11 mouse cellular contexts compared by ENCODE assay signal in the genomic region with DNA sequence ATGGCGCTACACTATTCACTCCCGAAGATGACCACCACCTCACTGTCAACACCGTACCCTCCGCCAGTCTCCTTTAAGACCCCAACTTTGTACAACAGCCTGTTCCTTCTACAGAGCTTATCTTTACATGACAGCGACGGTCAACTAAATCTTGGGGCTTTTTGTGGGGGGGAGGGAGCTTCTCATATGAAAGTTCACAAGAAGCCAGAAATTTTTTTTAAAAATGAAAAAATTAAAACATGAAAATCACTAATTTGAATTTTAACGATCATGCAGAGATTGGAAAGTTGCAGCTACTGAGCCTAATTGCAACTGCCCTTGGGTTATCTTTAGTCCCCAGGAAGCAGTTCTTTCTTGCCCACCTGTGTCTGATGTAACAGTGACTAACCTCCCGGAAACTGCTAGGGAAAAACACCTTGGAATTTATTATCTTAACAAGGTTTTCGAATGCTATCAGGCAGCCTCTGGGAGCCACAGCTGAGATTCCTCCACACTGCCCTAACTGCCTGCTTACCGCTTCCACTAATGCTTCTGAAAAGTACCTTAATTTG. TPM values are rescaled to one million over a fixed set of nuclear protein-coding genes. Genes with fewer than 3 reads are reported as not detected.
A peak's percentile ranks its signal among the peaks of the same experiment; 100 is the strongest.
DNase-seq lines count a peak whose midpoint lies in the region; ATAC-seq and TF ChIP-seq lines count a peak whose summit lies in the region.
"Had no signal": no experiment of that assay in that cellular context is flagged by ENCODE, and none has a peak within 500 bp of the region (broad histone marks: within the 10 kb centered on the region; RNA-seq: fewer than 3 reads in every experiment).

No protein-coding gene starts in this region.

- H3K27me3 ChIP-seq in heart, embryonic 12.5 days (replicated peaks) = no peaks in the 10 kb centered on the region
- no peaks in the 10 kb centered on the region for H3K27me3 ChIP-seq in spleen, adult 2 months (ENCODE audit: control insufficient read depth, insufficient read depth, low read length)
- no peaks in the 10 kb centered on the region for H3K27me3 ChIP-seq in limb, embryonic 10.5 days (ENCODE audit: low read depth, poor library complexity, severe bottlenecking)
- H3K27me3 ChIP-seq in stomach, embryonic 16.5 days (ENCODE audit: control insufficient read depth, insufficient read depth, low read length) = no peaks in the 10 kb centered on the region
- H3K27me3 ChIP-seq: Patski had no signal

- H3K4me2 ChIP-seq in heart, embryonic 12.5 days = peak overlapping the region; percentile 73
- H3K4me2 ChIP-seq in stomach, embryonic 16.5 days (ENCODE audit: low read depth, low read length) = peak overlapping the region; percentile 68

- 36% methylated on average over 10 of the region's 10 CpGs for WGBS in heart, embryonic 12.5 days
- 15% methylated on average over 10 of the region's 10 CpGs for WGBS in spleen, adult 2 months
- 73% methylated on average over 10 of the region's 10 CpGs for WGBS in limb, embryonic 10.5 days
- 52% methylated on average over 10 of the region's 10 CpGs for WGBS in stomach, embryonic 16.5 days

- DNase-seq in heart, postnatal 10 days = no peak
- DNase-seq in spleen, adult 2 months (ENCODE audit: low read depth in 1 of 2, low spot score in 2 of 2) = no peak
- DNase-seq in spleen, postnatal 36 days (ENCODE audit: low spot score in 2 of 2) = no peak
- no peak for DNase-seq in limb, embryonic 10.5 days (ENCODE audit: low spot score)
- no peak for DNase-seq in adrenal gland, postnatal 4 days (ENCODE audit: low spot score in 2 of 2)
- no peak for DNase-seq in embryo, embryonic 10.5 days (ENCODE audit: low spot score)
- DNase-seq: cerebellum, adult 2 months had no signal

- no peaks in the 10 kb centered on the region for H3K36me3 ChIP-seq in heart, embryonic 12.5 days
- no peaks in the 10 kb centered on the region for H3K36me3 ChIP-seq in spleen, adult 2 months (ENCODE audit: control insufficient read depth, insufficient read depth, low read length)
- H3K36me3 ChIP-seq in limb, embryonic 10.5 days = no peaks in the 10 kb centered on the region
- H3K36me3 ChIP-seq in stomach, embryonic 16.5 days (ENCODE audit: control insufficient read depth, insufficient read depth, low read length) = no peaks in the 10 kb centered on the region

- intact Hi-C loops in heart, postnatal 10 days (cut with DNase I) = loop anchor here (5.0 kb wide), 1 partner anchor 45 kb away; a partner anchor contains a TSS

- TF ChIP-seq POLR2A in spleen, adult 2 months (IDR thresholded peaks at IDR 0.05; ENCODE audit: low read depth, low read length) = no peak

- peaks cover 33% of the 10 kb centered on the region for H3K4me1 ChIP-seq in heart, embryonic 12.5 days (replicated peaks)
- H3K4me1 ChIP-seq in spleen, adult 2 months (ENCODE audit: control insufficient read depth, insufficient read depth, insufficient read length) = peaks cover 10% of the 10 kb centered on the region; the same call in 1 of the 2 replicates
- H3K4me1 ChIP-seq in limb, embryonic 10.5 days = peaks cover 18% of the 10 kb centered on the region
- H3K4me1 ChIP-seq in stomach, embryonic 16.5 days (ENCODE audit: control insufficient read depth, insufficient read depth, low read length) = 0 out of 2 replicates have a peak, but pooled peaks cover 3% of the 10 kb centered on the region

- ATAC-seq in heart, embryonic 12.5 days (ENCODE audit: insufficient number of reproducible peaks, low FRiP score) = no peak
- no peak for ATAC-seq in stomach, embryonic 16.5 days (ENCODE audit: insufficient read depth, low FRiP score)
- ATAC-seq: Patski had no signal

- peak overlapping the region; percentile 82 for H3K27ac ChIP-seq in heart, embryonic 12.5 days (ENCODE audit: poor library complexity, severe bottlenecking)
- 0 out of 2 replicates have a peak overlapping the region, but pooled peaks have one; percentile 2 for H3K27ac ChIP-seq in spleen, adult 2 months (ENCODE audit: insufficient read depth, low read length)
- no peak overlapping the region for H3K27ac ChIP-seq in limb, embryonic 10.5 days
- peak overlapping the region; percentile 3; the same call in 1 of the 2 replicates for H3K27ac ChIP-seq in stomach, embryonic 16.5 days (ENCODE audit: low read length)

- no peak for TF ChIP-seq CTCF in spleen, adult 2 months (IDR thresholded peaks at IDR 0.05; ENCODE audit: extremely low read depth, insufficient read depth, insufficient read length, insufficient replicate concordance)

- peak overlapping the region; percentile 85 for H3K9ac ChIP-seq in heart, embryonic 12.5 days
- H3K9ac ChIP-seq in stomach, embryonic 16.5 days (ENCODE audit: low read length) = peak overlapping the region; percentile 2; the same call in 1 of the 2 replicates

- H3K9me3 ChIP-seq in heart, embryonic 12.5 days (replicated peaks) = no peaks in the 10 kb centered on the region
- H3K9me3 ChIP-seq in limb, embryonic 10.5 days (replicated peaks) = no peaks in the 10 kb centered on the region
- H3K9me3 ChIP-seq in stomach, embryonic 16.5 days (replicated peaks; ENCODE audit: control insufficient read depth, low read length) = no peaks in the 10 kb centered on the region

- peak overlapping the region; percentile 65 for H3K4me3 ChIP-seq in heart, embryonic 12.5 days
- peak overlapping the region; percentile 26; the same call in 1 of the 2 replicates for H3K4me3 ChIP-seq in spleen, adult 2 months (ENCODE audit: extremely low read depth, insufficient read depth, insufficient read length)
- peak overlapping the region; percentile 66; the same call in 1 of the 2 replicates for H3K4me3 ChIP-seq in limb, embryonic 10.5 days
- peak overlapping the region; percentile 61 for H3K4me3 ChIP-seq in stomach, embryonic 16.5 days (replicated peaks; ENCODE audit: low read length)

RNA-seq across cellular contexts. Expression of a gene that starts 1.4 kb away (rescaled TPM):
- polyA plus RNA-seq in heart, embryonic 12.5 days (2016; fragmentation: Nextera tagmentation; extraction: Ambion mirVana) = 30.5 and 31.2 TPM in 2 replicates
- total RNA-seq in heart, postnatal 10 days (2021) = 10 to 100 TPM; 16.8 to 18.4 TPM
- polyA plus RNA-seq in spleen, adult 2 months (2012; rRNA removed) = 34.5 and 38.1 TPM in 2 replicates
- 9.4 and 13.1 TPM in 2 replicates for polyA plus RNA-seq in limb, embryonic 10.5 days (2016; fragmentation: Nextera tagmentation; extraction: Ambion mirVana)
- 31.4 and 34.0 TPM in 2 replicates for polyA plus RNA-seq in stomach, embryonic 16.5 days (2015; fragmentation: Nextera tagmentation; extraction: Ambion mirVana)
- total RNA-seq in adrenal gland, postnatal 4 days (2021) = 10 to 100 TPM; 26.6 to 28.3 TPM

RNA-seq across cellular contexts. Expression of a gene that starts 32.2 kb away (rescaled TPM):
- polyA plus RNA-seq in heart, embryonic 12.5 days (2016; fragmentation: Nextera tagmentation; extraction: Ambion mirVana) = not detected in 2 replicates
- not detected for total RNA-seq in heart, postnatal 10 days (2021)
- 0.15 and 0.16 TPM in 2 replicates for polyA plus RNA-seq in spleen, adult 2 months (2012; rRNA removed)
- polyA plus RNA-seq in limb, embryonic 10.5 days (2016; fragmentation: Nextera tagmentation; extraction: Ambion mirVana) = not detected in 2 replicates
- not detected in 2 replicates for polyA plus RNA-seq in stomach, embryonic 16.5 days (2015; fragmentation: Nextera tagmentation; extraction: Ambion mirVana)
- total RNA-seq in adrenal gland, postnatal 4 days (2021) = not detected
- total RNA-seq: hematopoietic stem cell, adult 5-6 weeks had no signal
- polyA plus RNA-seq: cerebellum, adult 2 months; Patski had no signal

RNA-seq across cellular contexts. Expression of a gene that starts 44.0 kb away (rescaled TPM):
- 89.7 and 92.2 TPM in 2 replicates for polyA plus RNA-seq in heart, embryonic 12.5 days (2016; fragmentation: Nextera tagmentation; extraction: Ambion mirVana)
- 10 to 100 TPM; 49.4 to 50.8 TPM for total RNA-seq in heart, postnatal 10 days (2021)
- polyA plus RNA-seq in spleen, adult 2 months (2012; rRNA removed) = 13.2 and 17.1 TPM in 2 replicates
- polyA plus RNA-seq in limb, embryonic 10.5 days (2016; fragmentation: Nextera tagmentation; extraction: Ambion mirVana) = 81.4 and 91.7 TPM in 2 replicates
- polyA plus RNA-seq in stomach, embryonic 16.5 days (2015; fragmentation: Nextera tagmentation; extraction: Ambion mirVana) = 87.0 and 87.3 TPM in 2 replicates
- 10 to 100 TPM; 54.2 to 54.4 TPM for total RNA-seq in adrenal gland, postnatal 4 days (2021)
